Mouse (Mus musculus) CH12.LX (cell line): ENCODE results near the gene Frmd8. TPM values are rescaled to one million over a fixed set of nuclear protein-coding genes. Genes with fewer than 3 reads are reported as not detected.
A peak's percentile ranks its signal among the peaks of the same experiment; 100 is the strongest.

Experiments
- DNase-seq: peaks from one replicate; pipeline ENCODE4 v3.0.0-alpha.2; 2013; ENCODE audit errors: extremely low read depth
- H3K27ac ChIP-seq: 2 replicates; pipeline ENCODE4 v1.5.1; 2012; ENCODE audit warnings: low read depth, mild to moderate bottlenecking, control low read depth, moderate library complexity; ENCODE audit not compliant: insufficient read depth
- H3K27me3 ChIP-seq: replicated peaks from 2 replicates; pipeline ENCODE3; 2012; ENCODE audit warnings: inconsistent platforms
- H3K36me3 ChIP-seq, 2 experiments: replicated peaks in 1 of 2; 2 replicates each; pipeline versions ENCODE3 to v1.6.1; 2012; ENCODE audit warnings: inconsistent platforms in 1 of 2, low read length in 1 of 2, mild to moderate bottlenecking in 1 of 2, mixed read lengths in 1 of 2, moderate library complexity in 1 of 2; ENCODE audit not compliant: control insufficient read depth in 1 of 2, insufficient read depth in 1 of 2
- H3K4me1 ChIP-seq, 2 experiments: 2 replicates each; pipeline ENCODE4 v1.6.1; 2012; ENCODE audit warnings: inconsistent platforms in 1 of 2, moderate library complexity in 1 of 2; ENCODE audit not compliant: insufficient read depth in 2 of 2, control insufficient read depth in 1 of 2
- H3K4me2 ChIP-seq: 2 replicates; pipeline ENCODE4 v1.6.1; 2012; ENCODE audit warnings: low read depth, mild to moderate bottlenecking, control low read depth; ENCODE audit not compliant: poor library complexity, insufficient read depth, severe bottlenecking
- H3K4me3 ChIP-seq, 3 experiments: fragments of 150-350 bp in 1 of 3; sonication (generic) in 1 of 3; replicated peaks in 1 of 3; 2 replicates each; pipeline versions ENCODE3 to v1.5.1; 2011 to 2012; ENCODE audit warnings: low read depth in 2 of 3, low read length in 2 of 3, mild to moderate bottlenecking in 2 of 3, moderate library complexity in 2 of 3, control low read depth in 1 of 3, improper control_type of control experiment in 1 of 3, inconsistent platforms in 1 of 3, mixed read lengths in 1 of 3; ENCODE audit not compliant: poor library complexity in 1 of 3
- H3K79me2 ChIP-seq: replicated peaks from 2 replicates; pipeline ENCODE4 v1.6.1; 2012; ENCODE audit warnings: mild to moderate bottlenecking, moderate library complexity; ENCODE audit not compliant: control insufficient read depth, poor library complexity, insufficient read depth, severe bottlenecking; ENCODE audit errors: extremely low read depth
- H3K9ac ChIP-seq: 2 replicates; pipeline ENCODE4 v1.6.1; 2012; ENCODE audit warnings: low read depth, mild to moderate bottlenecking, control low read depth, moderate library complexity; ENCODE audit not compliant: insufficient read depth
- H3K9me3 ChIP-seq: replicated peaks from 2 replicates; pipeline ENCODE3; 2012; ENCODE audit warnings: low read length, inconsistent platforms, mixed read lengths
- BHLHE40 ChIP-seq: IDR thresholded peaks from 2 replicates; pipeline ENCODE4 v1.6.1; 2011; ENCODE audit warnings: mild to moderate bottlenecking, low read depth, low read length, improper control_type of control experiment
- CHD1 ChIP-seq: IDR thresholded peaks from 2 replicates; pipeline ENCODE4 v1.6.1; 2012; ENCODE audit warnings: low read depth, low read length, improper control_type of control experiment, inconsistent platforms
- EP300 ChIP-seq: IDR thresholded peaks from 2 replicates; pipeline ENCODE4 v1.6.1; 2011; ENCODE audit warnings: low read length, improper control_type of control experiment
- POLR2A ChIP-seq: IDR thresholded peaks from 2 replicates; pipeline ENCODE4 v1.6.1; 2011; ENCODE audit warnings: low read depth, mild to moderate bottlenecking, improper control_type of control experiment, low read length
- POLR2AphosphoS2 ChIP-seq: IDR thresholded peaks from 2 replicates; pipeline ENCODE4 v1.6.1; 2011; ENCODE audit warnings: low read depth, low read length, improper control_type of control experiment
- ZC3H11A ChIP-seq: IDR thresholded peaks from 2 replicates; pipeline ENCODE4 v1.6.1; 2012; ENCODE audit warnings: low read depth, mild to moderate bottlenecking, inconsistent platforms, low read length, improper control_type of control experiment
- ZMIZ1 ChIP-seq: IDR thresholded peaks from 2 replicates; pipeline ENCODE4 v1.6.1; 2012; ENCODE audit warnings: low read depth, mild to moderate bottlenecking, inconsistent platforms, low read length, improper control_type of control experiment
- dilution Hi-C: fragments of 300-500 bp; cut with MboI; formaldehyde crosslinking; loops from 2 replicates; pipeline ENCODE4 v1.14.3; 2020; ENCODE audit warnings: low sequenced_read_pairs; ENCODE audit not compliant: extremely low pct_unique_long_range_greater_than_20kb, extremely low pct_ligation_motif_present
- in situ Hi-C: fragments of 300-500 bp; cut with MboI; formaldehyde crosslinking; loops from 3 replicates; pipeline ENCODE4 v1.14.3; 2019; ENCODE audit warnings: low sequenced_read_pairs, low pct_ligation_motif_present, low pct_unique_long_range_greater_than_20kb, mixed read lengths
- polyA plus RNA-seq: library from polyadenylated mRNA; unstranded; fragments of >175 nt; gene quantifications from 2 replicates; pipeline ENCODE4 v1.2.1, GENCODE M21; 2012; ENCODE audit warnings: low read depth; ENCODE audit not compliant: insufficient read length
- total RNA-seq, 2 experiments: library from RNA; depleted of rRNA; stranded (reverse); fragments of 300-350 nt in 1 of 2; fragments of >200 nt in 1 of 2; gene quantifications; 2 replicates each; pipeline ENCODE4 v1.2.3; 2012 to 2014

Gene Frmd8
- total and polyA plus RNA-seq, 3 experiments: 13.5 to 30.7 (median 25.2) TPM

DNA sequence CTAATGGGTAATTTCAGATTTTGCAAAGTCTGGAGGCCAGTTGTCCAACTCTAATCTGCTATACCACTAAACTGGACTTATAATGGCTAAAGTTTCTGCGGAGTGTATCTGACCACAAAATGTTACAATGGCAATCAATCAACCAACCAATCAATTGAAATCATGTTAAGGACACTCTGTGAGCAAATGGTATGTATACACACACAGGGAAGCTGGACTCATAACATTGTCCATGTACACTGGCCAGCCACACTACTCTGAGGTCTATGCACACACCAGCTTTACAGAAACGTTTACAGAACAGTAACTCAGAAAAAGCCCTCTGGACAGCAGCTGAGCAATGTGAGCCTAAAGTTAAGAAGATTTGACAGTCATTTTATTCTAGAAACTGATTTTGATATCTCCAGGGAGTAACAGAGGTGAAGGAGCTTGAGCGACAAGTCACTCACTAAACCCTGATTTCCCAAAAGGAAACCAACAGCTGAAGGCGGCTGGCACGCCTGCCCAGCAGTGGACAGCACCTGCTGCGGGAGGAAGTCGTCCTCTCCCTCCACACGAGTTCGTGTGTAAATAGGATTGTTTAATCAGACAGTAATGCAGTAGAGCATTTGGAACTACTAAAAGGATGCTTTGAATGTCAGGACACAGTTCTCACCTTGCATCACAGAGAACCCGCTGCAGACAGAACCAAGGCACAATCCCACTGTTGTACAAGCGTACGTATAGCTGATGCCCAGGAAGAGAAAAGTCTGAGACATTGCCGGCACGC is 35.6 kb downstream of the Frmd8 start:
- dilution Hi-C loops: no loop called here
- no peak overlapping the region for H3K4me3 ChIP-seq

DNA sequence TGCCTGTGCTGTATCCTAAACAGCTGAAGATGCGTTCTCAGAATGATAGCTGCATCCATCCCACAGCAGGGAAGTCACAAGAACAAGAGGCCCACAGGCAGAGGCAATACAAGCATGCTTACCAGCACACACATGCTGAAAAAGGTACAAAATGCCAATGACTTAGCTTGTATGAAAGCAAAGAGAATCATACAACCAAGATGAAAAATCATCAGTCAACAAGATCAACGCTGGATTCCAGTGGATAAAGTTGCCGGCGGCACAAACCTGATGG is 36.2 kb downstream of the Frmd8 start:
- Histone ChIP-seq H3K36me3 (peaks cover 6 to 29% of the 10 kb centered on the region in 2 experiments), H3K27ac (no peak overlapping the region; the same call in 1 of the 2 replicates), H3K79me2 (peaks cover 31% of the 10 kb centered on the region), H3K9ac (no peak overlapping the region), H3K27me3 (no peaks in the 10 kb centered on the region), H3K4me2 (peak overlapping the region; percentile 0; the same call in 1 of the 2 replicates), H3K4me1 (peaks cover 29 to 82% of the 10 kb centered on the region in 2 experiments), H3K9me3 (no peaks in the 10 kb centered on the region), H3K4me3 (peak overlapping the region in 1 of 3 experiments; percentile 25)
- in situ Hi-C loops: no loop called here
- TF ChIP-seq POLR2AphosphoS2 (peak; percentile 15; the same call in 1 of the 2 replicates), BHLHE40 (no peak)
- no peak for DNase-seq
- dilution Hi-C loops: no loop called here

More for the DNA sequence above, 35.6 kb downstream of the Frmd8 start:
- no peak for DNase-seq
- peaks cover 38% of the 10 kb centered on the region for H3K79me2 ChIP-seq
- H3K27me3 ChIP-seq: no peaks in the 10 kb centered on the region
- in situ Hi-C loops: no loop called here
- 0 out of 2 replicates have a peak overlapping the region, but pooled peaks have one; percentile 94 for H3K4me2 ChIP-seq
- TF ChIP-seq BHLHE40 (peak; percentile 18; the same call in 1 of the 2 replicates), ZMIZ1 (peak; percentile 46; the same call in 1 of the 2 replicates), ZC3H11A (no peak), EP300 (0 out of 2 replicates have a peak, but pooled peaks have one; percentile 3), CHD1 (no peak)
- peaks cover 9 to 31% of the 10 kb centered on the region in 2 experiments for H3K36me3 ChIP-seq
- H3K27ac ChIP-seq: no peak overlapping the region
- no peak overlapping the region; the same call in 1 of the 2 replicates for H3K9ac ChIP-seq
- no peaks in the 10 kb centered on the region for H3K9me3 ChIP-seq
- peaks cover 25 to 76% of the 10 kb centered on the region in 2 experiments for H3K4me1 ChIP-seq

DNA sequence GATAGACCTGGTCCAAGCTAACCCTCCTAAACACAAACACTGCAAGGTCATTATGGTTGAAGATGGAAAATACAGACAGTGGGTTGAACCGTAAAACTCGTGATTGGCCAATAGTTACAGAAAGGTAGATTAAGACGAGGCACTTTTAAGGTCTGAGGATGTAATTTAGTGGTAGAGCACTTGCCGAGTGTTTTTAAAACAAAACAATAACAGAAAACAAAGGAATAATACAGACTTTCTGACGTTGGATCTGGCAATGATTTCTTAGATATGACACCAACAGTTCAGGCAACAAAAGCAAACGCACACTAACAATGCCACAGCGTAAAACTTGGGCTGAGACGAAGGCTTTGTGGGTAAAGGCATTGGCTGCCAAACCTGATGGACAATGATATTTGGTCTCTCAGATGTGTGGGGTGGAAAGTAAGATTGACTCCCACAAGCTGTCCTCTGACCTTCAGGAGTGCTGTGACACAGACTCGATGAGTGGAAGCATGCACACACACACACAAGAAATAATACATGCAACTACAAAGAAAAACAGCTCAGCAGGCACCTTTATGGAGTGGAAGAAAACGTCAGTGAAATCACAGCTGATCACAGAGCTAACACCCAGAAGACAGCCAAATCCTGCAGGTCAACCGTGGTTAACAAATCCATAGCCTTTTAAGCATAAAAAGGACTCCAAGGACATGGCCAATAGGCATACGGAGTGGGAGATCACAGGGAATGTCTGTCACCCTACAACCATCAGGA is 36.8 kb downstream of the Frmd8 start:
- H3K4me2 ChIP-seq: peak overlapping the region; percentile 0; the same call in 1 of the 2 replicates

More for the DNA sequence above, 36.8 kb downstream of the Frmd8 start:
- H3K27ac ChIP-seq: peak overlapping the region; percentile 33; the same call in 1 of the 2 replicates
- dilution Hi-C loops (no loop called here), in situ Hi-C loops (no loop called here)
- TF ChIP-seq CHD1 (peak; percentile 18; the same call in 1 of the 2 replicates), POLR2A (no peak)
- peaks cover 1 to 24% of the 10 kb centered on the region in 2 experiments for H3K36me3 ChIP-seq
- H3K4me1 ChIP-seq: peaks cover 32 to 87% of the 10 kb centered on the region in 2 experiments
- H3K9me3 ChIP-seq: no peaks in the 10 kb centered on the region
- peak overlapping the region in 1 of 3 experiments; percentile 25 for H3K4me3 ChIP-seq
- peaks cover 26% of the 10 kb centered on the region for H3K79me2 ChIP-seq
- DNase-seq: no peak
- 0 out of 2 replicates have a peak overlapping the region, but pooled peaks have one; percentile 21 for H3K9ac ChIP-seq
- H3K27me3 ChIP-seq: no peaks in the 10 kb centered on the region
